Mouse (Mus musculus): ENCODE data around the gene Cd276.

The Cd276 gene

DNA sequence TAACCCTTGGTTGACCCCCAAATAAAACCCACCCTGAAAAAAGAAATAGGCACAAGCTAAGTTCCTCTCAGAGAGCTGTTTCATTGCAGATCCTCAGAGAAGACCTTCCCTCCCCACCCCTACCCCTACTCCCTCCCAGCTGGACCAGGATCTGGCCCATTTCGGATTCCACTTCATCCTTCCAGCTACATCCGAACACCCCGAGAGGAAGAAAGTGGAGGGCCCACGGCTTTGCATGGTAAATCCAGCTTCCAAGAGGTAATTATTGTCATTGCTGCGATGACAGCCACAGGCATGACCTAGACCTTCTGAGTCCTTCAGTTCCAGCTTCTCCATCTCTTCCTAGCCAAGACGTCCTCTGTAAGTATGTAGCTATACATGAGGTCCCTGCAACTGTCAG, 4.3 kb downstream of the Cd276 start:
- DNase-seq (ENCODE audit: low read depth, low spot score): no peak

DNA sequence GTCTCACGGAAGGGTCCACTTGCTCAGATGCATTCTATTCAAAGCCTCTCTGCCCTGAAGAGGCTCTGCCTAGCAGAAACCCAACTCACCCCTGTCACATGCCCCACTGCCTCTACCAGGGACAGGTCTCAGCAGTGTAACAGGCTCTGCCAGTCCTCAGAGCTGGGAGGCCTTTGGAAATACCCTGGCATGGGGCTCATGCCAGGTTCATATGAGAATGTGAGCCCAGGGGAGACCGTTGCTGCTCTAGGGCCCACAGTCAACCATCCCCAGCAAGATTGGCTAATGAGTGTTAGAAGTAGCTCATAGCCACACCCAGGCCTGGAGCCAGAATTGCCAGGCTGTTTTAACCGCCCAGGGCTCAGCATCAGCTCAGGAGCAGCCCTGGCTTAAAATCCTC, 5.5 kb downstream of the Cd276 start:
- no peak for DNase-seq (ENCODE audit: low read depth, low spot score)

DNA sequence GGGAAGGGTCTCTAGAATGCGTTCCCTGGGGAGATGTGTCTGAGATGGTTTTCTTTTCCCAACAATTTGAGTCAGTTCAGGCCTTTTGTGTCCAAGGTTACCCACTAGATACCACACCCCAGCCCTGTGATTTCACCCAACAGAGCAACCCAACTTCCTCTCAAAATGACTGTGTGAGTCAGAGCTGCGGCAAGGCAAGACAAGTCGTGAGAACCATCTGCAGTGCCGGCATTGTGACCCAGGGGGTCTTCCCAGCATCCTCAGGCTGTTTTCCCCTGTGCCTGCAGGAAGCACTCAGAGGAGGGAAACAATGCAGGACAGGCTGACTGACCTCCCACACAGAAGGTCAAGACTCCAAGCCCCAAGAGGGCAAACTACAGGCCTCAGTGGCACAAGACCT, 6.3 kb downstream of the Cd276 start:
- peak; percentile 53 for DNase-seq (ENCODE audit: low read depth, low spot score)

DNA sequence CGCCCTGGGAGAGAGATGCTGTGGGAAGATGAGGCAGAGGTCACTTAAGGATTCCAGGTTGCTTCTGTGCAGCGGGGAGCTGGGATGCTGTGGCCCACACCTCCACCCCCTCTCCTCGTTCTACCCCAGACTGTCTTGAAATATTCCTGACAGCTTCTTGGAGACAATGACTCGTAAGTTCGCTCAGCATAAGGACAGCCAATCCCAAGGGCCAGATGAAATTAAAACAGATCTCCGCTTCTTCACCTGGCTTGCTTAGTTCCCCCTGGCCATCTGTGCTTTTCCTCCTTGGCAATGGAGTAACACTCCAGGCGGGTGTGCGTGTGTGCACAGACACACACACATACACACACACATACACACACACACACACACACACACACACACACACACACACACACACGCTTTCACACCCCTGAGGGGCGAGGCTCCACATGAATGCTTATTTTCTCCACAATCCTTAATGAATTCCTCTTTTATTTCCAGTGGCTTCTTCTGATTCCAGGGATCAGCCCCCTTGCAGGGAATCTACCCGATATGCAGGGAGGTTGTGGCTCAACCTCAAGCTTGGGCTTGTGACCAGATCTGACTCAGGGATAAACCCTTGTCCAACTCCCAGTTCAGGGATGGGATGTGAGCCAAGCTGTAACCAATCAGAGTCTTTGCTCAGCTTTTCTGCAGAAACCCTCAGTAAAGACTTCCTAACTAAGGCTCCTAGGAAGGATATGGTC, 8.4 kb downstream of the Cd276 start:
- DNase-seq (ENCODE audit: low read depth, low spot score): no peak

DNA sequence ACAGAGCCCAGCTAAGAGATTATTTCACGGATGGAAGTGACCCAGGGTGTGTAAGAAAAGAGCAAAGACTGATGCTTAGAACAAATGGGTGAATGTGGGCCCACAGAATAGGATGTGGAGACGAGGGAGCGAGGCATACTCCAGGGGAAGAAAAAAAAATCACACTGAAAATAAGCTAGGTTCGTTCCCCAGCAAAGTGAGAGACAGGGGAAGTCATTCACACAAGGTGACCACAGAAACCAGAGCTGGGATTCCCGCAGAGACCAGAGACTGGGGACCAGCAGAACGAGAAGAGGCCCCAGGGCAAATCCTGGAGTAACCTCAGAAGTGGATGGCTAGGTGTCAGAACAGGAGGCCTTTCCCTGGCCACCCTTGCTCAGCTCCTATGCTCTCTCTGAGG, 9.8 kb downstream of the Cd276 start:
- no peak for DNase-seq (ENCODE audit: low read depth, low spot score)

DNA sequence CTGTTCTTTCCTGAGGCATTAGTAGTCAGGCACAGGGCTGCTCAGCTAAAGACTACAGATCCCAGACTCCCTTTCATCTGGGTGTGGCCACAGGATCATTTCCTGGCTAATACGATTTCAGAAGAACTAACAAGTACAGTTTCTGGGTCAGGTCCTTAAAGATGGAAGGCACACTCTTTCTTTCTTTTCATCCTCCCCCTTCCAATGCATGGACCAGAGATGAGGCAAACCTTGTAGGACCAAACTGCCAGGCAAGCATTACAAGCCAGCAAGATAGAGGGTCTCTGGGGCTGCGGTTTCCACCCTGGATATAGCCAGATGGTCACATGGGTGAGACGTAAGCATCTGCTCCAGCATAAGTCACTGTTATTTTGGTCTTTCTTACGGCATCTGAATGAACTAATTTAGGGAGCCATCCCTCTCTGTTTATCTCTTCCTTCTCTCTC, 10.3 kb downstream of the Cd276 start:
- DNase-seq (ENCODE audit: low read depth, low spot score): peak; percentile 35

DNA sequence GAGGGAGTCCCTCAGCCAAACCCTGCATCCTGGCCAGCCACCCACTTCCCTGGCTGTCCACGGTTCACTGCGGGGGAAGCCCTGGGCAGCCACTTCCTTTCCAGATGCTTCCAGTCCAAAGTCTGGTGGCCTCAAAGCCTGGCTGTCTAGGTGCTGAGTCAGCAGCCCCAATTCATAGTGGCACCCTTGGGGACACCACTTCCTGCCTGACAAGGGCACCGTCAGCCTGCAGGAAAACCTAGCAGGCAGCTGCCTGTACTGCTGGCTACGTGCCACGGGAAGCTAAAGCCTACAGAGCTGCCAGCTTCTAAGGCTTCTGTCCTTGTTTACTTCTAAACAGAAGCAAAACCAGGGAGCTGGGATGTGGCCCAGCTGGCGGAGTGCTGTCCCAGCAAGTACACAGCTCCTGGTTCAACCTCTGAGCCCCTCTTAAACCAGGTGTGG, 13.3 kb downstream of the Cd276 start:
- no peak for DNase-seq (ENCODE audit: low read depth, low spot score)

DNA sequence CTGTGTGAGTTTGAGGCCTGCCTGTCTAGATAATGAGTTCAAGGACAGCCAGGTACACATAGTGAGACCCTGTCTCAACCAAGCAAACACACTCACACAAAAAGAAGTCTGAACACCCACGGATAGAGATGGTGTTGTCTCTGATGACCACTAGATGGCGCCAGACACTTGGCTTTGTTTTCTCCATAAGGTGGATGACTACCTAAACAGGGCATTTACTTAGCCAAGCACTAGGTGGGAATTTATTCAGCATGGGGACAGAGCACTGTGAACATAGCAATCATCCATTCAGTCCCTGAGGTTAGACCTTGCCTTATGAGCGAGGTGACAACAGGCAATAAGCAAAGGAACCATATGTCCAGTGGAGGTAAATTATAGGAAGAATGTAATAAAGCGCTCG, 15.4 kb downstream of the Cd276 start:
- DNase-seq (ENCODE audit: low read depth, low spot score): peak; percentile 87

DNA sequence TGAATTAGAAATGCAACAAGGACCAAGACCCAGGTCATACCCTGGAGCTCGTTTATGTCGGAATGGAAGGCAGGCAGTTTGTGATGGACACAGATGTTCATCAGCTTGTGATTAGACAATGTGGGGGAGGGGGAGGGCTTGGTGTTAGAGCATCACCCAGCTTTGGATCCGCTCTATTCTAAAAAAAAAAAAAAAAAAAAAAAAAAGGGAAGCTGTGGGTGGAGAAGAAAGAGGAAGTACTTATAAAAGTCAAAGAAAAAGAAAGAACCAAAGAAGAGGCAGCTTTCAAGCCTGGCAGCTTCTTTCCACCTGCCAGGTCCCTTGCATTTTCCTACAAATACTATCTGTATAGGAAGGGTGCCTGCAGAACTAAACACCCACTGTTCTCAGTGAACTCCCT, 17.5 kb downstream of the Cd276 start:
- DNase-seq (ENCODE audit: low read depth, low spot score): no peak

DNA sequence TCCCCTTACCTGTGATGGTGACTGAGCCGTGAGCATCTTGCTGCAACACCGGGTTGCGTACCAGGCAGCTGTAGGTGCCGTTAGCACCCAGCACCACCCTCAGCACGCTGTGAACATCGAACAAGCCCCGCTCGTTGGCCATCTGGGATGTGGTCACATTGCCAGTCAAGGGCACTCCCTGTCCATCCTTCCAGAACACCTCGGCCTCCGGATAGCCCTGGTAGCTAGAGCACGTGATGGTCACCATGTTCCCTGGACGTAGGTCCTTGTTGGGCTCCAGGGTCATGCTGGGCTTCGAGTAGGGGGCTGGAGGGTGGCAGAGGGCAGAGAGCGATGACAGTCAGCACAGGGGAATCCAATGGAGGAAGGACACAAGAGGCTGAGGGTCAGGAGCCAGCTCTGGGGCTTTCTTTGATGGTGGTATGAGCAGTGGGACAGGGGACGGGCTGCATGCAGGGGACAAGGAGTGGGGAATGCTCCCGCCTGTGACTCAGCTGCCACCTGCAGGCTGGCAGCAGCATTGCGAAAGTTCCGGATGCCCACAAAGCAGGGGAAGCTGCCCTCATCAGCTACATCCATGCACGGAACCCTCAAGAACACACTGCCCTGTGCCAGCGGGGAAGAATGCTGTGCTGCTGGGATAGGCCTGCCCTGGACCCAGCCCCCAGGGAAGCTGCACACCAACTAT, 19.6 kb downstream of the Cd276 start:
- DNase-seq (ENCODE audit: low read depth, low spot score): peak; percentile 25

DNA sequence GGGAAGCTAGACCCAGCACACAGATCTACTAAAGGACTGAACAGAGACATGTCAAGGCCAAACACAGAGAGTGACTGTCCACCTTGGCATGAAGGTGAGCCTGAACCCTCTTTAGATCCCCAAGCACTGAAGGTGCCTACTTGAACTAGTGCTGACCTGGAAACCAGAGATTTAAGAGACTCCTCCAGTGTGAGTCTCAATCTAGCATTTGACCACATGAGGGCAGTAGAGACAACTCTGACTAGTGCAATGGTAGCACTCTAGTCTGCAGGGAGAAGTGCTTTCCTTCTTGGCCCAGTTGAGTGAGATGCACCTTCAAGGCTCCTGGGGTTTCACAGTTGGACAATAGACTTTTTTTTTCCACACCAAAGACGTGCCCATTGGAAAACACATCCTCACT, 20.5 kb downstream of the Cd276 start:
- peak; percentile 82 for DNase-seq (ENCODE audit: low read depth, low spot score)

DNA sequence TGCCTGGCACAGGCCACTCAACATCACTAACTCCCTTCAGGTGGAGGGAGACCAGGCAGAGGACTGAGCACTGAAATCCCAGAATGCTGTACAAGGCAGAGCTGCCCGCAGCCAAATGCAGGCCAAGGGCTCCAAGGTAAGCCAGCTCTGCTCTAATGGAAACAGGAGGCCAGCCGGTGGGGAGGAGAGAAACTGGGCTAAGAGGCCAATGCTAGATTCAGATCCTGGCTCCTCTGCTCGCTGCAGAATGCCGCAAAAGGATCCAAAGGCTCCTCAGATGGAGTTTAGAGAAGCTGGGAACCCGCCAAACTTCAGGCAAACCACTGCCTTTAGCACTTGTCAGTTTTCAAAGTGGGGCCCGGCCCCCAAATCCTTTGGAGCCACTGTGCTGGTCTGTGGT, 21.9 kb downstream of the Cd276 start:
- DNase-seq (ENCODE audit: low read depth, low spot score): no peak

DNA sequence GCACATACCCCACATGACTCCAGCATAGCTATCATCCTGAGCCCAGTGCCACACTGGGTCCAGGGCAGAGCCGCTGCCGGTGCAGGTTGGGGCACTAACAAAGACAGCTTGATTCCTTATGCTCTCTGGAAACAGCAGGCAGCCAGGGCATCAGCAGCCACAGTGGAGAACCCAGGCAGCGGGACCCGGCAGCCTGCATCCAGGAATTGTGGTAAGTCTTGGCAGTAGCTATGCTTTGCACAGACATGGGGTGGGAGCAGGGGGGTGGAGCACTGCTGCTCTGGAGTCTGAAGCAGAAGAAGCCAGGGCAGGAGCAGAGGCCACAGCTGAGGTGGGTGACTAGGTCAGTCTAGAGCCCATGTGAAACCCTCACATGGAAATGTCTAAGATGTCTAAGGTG, 23.0 kb downstream of the Cd276 start:
- DNase-seq (ENCODE audit: low read depth, low spot score): no peak

DNA sequence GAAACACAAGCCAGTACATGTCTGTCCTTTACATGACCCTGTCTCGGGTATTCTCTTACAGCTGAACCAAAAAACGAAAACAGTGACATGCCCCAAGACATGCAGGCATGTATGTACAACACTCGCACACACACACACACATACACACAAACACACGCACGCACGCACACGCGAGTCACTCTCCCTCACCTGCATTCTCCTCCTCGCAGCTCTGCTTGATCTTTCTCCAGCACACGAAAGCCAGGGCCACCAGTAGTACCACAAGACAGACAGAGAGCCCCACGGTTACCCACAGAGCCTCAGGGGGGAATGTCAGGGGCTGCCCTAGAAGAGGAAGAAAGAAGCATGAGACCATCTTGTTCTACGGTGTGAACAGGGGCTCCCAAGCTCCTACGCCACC, 24.8 kb downstream of the Cd276 start:
- DNase-seq (ENCODE audit: low read depth, low spot score): no peak

DNA sequence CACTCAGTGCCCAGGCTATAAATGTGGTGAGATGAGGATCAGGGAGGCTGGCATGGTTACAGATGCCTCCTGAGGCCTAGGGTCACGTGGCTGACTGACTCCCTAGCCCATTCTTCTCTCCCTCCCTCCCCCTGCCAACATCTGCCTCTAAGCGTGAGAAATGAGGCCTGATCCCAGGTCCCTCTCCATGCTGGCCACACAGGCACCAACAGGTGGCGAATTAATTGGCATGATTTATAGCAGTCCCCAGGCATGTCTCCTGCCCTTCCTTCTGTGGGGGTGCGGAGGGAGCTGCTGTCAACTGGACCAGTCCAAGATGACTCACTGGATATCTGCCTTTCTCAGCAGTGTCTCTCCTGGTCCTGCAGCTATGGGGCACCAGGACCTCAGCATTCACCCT, 27.4 kb downstream of the Cd276 start:
- no peak for DNase-seq (ENCODE audit: low read depth, low spot score)

DNA sequence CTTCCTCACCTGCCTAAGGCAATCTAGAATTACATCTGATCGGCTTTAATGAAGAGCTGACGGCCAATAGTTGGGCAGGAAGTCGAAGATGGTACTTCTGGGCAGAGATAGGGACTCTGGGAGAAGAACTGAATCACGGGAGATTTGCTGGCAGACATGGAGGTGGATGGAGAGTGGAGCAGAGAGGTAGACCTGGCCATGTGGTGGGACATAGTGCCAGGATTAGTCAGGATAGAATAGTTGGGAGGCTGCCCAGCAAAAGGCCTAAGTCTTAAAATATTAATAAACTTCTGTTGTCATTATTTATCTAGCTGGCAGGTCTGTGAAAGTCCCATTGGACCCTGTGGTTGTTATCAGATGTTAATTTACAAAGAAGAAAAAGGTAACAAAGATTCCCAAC, 30.1 kb downstream of the Cd276 start:
- DNase-seq (ENCODE audit: low read depth, low spot score): no peak

DNA sequence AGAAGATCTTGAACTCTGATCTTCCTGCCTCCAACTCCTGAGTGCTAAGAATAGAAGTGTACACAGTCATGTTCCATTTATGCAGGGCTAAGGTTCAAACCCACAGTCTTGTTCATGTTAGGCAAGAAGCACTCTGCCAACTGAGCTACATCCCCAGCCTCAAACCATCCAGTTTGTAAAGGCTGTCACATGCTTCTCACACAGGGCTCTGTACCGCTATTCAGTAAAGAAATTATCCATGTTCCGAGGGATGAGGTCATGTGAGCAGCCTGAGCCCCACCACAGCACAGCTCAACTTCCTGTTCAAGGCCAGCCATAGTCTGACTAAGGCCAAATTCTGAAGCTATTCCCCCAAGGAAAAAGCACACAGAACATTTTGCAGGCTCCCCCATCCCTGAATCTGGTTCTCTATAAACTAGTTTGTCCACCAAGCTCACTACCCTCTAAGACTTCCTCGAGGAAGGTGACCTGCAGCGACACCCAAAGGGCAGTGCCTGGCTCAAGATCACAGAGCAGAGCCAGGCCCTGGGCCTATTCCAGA, 33.3 kb downstream of the Cd276 start:
- no peak for DNase-seq (ENCODE audit: low read depth, low spot score)

DNA sequence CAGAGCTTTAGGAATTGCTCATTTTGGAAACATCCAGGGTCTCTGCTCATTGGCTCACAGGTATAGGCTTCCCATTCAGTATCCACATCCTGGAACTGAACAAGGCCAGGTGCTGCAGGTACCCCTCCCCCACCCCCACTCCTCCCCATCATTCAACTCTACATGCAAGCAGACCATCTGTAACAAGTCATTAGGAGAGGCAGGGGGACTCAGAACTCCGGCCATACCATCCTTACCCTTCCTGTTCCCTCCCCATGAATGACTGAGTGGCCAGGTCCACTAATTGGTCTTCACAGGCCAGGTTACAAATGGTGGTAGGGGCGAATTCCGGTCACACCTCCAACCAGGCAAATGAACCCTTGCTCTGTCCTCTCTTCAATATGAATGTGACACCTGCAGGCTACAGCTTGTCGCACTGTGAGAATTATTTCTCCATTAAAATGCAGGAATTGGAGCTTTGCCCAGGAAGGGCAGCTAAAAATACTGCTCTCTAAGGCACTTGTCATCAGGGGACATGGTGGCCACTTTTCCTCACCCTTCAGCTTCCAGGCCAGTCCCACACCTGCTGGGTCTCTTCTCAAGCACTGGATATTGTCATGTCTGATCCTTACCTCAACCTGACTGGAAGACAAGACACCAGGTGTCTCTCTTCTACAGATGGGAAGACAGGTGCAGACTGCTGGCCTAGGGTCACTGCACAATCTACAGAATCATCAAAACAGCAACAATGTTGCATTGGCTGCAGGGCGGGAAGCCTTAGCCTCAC, 34.2 kb downstream of the Cd276 start:
- no peak for DNase-seq (ENCODE audit: low read depth, low spot score)

DNA sequence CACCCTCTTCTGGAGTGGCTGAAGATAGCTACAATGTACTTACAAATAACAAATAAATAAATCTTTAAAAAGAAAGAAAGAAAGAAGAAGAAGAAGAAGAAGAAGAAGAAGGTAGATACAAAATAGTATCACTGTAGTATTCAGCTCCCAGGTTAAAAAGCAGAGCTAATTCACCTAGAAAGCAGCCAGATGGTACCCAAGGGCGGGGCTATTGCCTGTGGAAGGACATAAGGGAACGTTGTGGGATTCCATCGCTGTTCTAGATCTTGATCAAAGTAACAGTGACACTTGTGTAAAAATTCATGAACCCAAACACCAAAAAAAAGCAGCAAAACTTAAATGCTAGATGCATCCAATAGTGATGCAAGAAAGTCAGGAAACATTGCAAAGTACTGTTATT, 35.3 kb downstream of the Cd276 start:
- DNase-seq (ENCODE audit: low read depth, low spot score): no peak

DNA sequence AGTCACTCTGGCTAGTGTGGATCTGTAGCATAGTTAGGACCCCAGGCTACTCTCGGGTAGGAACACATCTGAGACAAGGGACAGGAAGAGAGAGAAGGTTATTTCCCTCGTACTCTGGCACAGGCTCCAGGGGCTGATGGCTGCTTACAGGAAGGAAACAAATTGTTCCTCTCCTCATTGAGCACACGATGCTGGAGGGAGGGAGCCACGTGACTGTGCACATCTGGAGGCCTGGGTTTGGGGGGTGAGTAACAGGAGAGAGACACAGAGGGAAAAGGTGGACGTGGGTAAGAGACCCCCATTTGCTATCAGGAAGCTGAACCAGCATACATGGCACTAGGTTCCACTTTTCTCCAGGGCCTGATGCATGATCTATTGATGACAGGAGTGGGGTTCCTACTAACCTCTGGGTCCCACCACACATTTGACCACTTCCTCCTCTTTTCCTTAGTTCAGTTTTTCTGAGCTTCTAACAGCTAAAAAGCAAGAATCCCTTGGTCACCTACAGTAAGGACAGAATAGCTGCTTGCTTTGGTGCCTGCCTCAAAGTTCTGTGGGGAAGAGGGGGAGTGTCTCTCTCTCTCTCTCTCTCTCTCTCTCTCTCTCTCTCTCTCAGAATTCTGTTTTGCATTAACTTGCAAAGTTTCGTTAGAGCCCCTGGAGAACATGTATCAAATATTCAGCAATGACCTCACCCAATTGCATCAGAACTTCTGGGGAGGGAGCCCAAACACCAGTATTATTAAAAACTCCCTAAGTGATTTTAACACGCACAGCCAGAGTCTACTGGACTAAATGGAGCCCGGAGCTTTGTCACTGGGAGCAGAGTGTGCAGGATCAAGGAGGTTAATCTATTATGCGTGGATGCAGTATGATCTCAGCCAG, 37.1 kb downstream of the Cd276 start:
- no peak for DNase-seq (ENCODE audit: low read depth, low spot score)

DNA sequence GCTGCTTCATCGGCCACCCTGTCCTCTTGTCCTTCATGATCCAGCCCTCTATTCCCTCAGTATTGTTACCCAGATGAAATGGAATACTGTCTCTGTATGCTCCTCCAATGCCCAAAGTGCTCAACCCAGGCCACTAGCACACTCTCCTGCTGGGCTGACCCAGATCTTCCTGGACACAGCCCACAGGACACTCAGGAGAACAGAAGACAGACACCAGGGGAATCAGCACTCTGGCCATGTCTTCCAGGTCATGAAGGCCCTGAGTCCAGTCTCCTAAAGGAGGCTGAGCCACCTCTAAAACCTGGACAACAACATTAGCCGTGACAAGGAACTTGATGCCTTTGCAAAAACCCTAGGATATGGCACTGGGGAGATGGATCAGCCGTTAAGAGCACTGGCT, 38.8 kb downstream of the Cd276 start:
- no peak for DNase-seq (ENCODE audit: low read depth, low spot score)
